Mouse (Mus musculus) forebrain, embryonic 15.5 days (tissue): ENCODE results near the gene Ubiad1. TPM values are rescaled to one million over a fixed set of nuclear protein-coding genes. Genes with fewer than 3 reads are reported as not detected.

Experiments used
- ATAC-seq: fragments of 200-750 bp; cut with Nextera tagmentation; replicated peaks from 2 replicates; pipeline ENCODE4 v1.8.0; 2017; ENCODE audit warnings: mild to moderate bottlenecking, moderate TSS enrichment, moderate library complexity
- H3K27ac ChIP-seq: fragments of 300-500 bp; sonication (generic); replicated peaks from 2 replicates; pipeline ENCODE4 v1.5.1; 2015; ENCODE audit warnings: mild to moderate bottlenecking, inconsistent platforms
- H3K27me3 ChIP-seq: fragments of 300-500 bp; sonication (generic); 2 replicates; pipeline ENCODE4 v1.6.1; 2015; ENCODE audit warnings: inconsistent platforms
- H3K36me3 ChIP-seq: fragments of 300-500 bp; sonication (generic); 2 replicates; pipeline ENCODE4 v1.6.1; 2015; ENCODE audit warnings: mild to moderate bottlenecking, inconsistent platforms
- H3K4me1 ChIP-seq: fragments of 300-500 bp; sonication (generic); 2 replicates; pipeline ENCODE4 v1.6.1; 2015; ENCODE audit warnings: inconsistent platforms
- H3K4me2 ChIP-seq: fragments of 300-500 bp; sonication (generic); replicated peaks from 2 replicates; pipeline ENCODE4 v1.6.1; 2015; ENCODE audit warnings: mild to moderate bottlenecking, inconsistent platforms
- H3K4me3 ChIP-seq: fragments of 300-500 bp; sonication (generic); 2 replicates; pipeline ENCODE4 v1.5.1; 2015; ENCODE audit warnings: mild to moderate bottlenecking, inconsistent platforms
- H3K9ac ChIP-seq: fragments of 300-500 bp; sonication (generic); replicated peaks from 2 replicates; pipeline ENCODE4 v1.6.1; 2015; ENCODE audit warnings: mild to moderate bottlenecking, inconsistent platforms
- H3K9me3 ChIP-seq: fragments of 300-500 bp; sonication (generic); 2 replicates; pipeline ENCODE4 v1.6.1; 2016; ENCODE audit warnings: inconsistent platforms
- WGBS: fragments of 180-500 bp; shearing (Covaris S2); methylation state at CpG from one replicate; pipeline ENCODE4 v1.1.7; 2015; ENCODE audit warnings: mixed read lengths; 5-methylcytosine and 5-hydroxymethylcytosine counted together
- polyA plus RNA-seq: library from polyadenylated mRNA; unstranded; fragments of >200 nt; fragmentation: Nextera tagmentation; extraction: Ambion mirVana; gene quantifications from 2 replicates; pipeline ENCODE4 v1.2.1, GENCODE M21; 2015

The Ubiad1 gene
- polyA plus RNA-seq, 1 experiment from 2014 or later: 18.4 TPM

DNA sequence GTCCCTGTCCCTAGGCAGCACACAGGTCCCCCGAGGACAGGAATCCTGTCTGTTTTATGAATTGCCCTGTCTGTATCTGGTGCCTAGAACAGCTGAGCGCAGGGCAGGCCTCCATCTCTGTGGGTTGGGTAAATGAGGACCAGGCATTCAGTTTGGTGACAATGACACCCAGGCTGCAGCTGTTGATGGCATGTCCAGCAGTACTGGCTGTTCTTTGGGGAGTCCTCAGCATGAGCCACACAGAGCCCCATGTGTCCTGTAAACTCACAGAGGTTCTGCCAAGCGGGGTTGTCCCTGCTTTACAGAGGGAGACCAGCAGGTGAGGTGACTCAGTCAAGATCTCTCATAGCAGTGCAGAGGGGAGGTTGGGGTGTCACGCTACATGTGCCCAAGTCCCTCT is 47.5 kb downstream of the Ubiad1 start:
- 0 out of 2 replicates have a peak, but pooled peaks cover 3% of the 10 kb centered on the region for H3K27me3 ChIP-seq
- ATAC-seq: no peak
- H3K36me3 ChIP-seq: no peaks in the 10 kb centered on the region
- no peak overlapping the region for H3K4me3 ChIP-seq
- no peak overlapping the region for H3K9ac ChIP-seq
- no peak overlapping the region for H3K4me2 ChIP-seq
- H3K27ac ChIP-seq: no peak overlapping the region
- WGBS: 90% methylated on average over 4 of the region's 4 CpGs
- H3K4me1 ChIP-seq: peaks cover 14% of the 10 kb centered on the region
- H3K9me3 ChIP-seq: no peaks in the 10 kb centered on the region

DNA sequence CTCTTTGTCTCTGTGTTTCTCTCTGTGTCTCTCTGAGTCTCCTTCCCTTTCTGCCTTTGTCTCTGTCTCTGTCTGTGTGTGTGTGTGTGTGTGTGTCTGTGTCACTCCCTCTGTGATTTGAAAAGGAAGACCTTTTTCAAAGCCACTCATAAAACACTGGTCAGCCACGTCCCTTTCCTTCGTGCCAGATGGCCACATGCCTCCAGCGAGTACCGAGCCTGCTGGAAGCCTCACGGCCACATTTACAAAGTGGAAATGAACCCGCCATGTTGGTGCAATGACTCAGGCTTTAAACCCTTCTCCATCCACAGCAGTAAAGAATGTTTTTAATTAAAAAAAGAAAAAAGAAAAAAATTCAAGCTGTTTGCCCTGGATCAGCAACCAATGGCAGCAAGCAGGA is 48.7 kb downstream of the Ubiad1 start:
- Histone ChIP-seq H3K9me3 (no peaks in the 10 kb centered on the region), H3K4me2 (no peak overlapping the region), H3K27ac (no peak overlapping the region), H3K4me1 (peaks cover 21% of the 10 kb centered on the region), H3K4me3 (no peak overlapping the region), H3K9ac (no peak overlapping the region), H3K27me3 (no peaks in the 10 kb centered on the region), H3K36me3 (no peaks in the 10 kb centered on the region)
- no peak for ATAC-seq
- 44% methylated on average over 6 of the region's 6 CpGs for WGBS

DNA sequence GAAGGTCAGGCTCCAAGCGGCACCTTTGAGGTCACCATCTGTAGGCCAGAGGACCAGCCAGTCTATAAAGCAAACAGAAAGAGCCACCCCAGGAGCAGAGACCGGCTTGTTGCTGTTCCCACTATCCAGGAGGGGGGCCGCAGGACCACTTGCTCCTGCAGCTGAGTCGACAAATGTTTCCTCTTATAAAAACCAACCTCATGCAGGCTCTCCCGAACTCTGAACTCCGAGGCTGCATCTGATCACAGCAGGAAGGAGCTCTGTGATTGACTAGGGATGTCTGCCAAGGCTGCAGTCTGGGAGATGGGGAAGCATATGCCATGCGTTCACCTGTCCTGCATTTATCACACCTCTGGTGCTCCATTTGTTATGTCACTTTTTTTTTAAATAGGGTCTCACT is 49.4 kb downstream of the Ubiad1 start:
- Histone ChIP-seq H3K4me2 (no peak overlapping the region), H3K27me3 (no peaks in the 10 kb centered on the region), H3K9me3 (no peaks in the 10 kb centered on the region), H3K4me3 (no peak overlapping the region), H3K36me3 (no peaks in the 10 kb centered on the region), H3K9ac (no peak overlapping the region), H3K27ac (no peak overlapping the region), H3K4me1 (peaks cover 21% of the 10 kb centered on the region)
- 66% methylated on average over 7 of the region's 7 CpGs for WGBS
- ATAC-seq: no peak

DNA sequence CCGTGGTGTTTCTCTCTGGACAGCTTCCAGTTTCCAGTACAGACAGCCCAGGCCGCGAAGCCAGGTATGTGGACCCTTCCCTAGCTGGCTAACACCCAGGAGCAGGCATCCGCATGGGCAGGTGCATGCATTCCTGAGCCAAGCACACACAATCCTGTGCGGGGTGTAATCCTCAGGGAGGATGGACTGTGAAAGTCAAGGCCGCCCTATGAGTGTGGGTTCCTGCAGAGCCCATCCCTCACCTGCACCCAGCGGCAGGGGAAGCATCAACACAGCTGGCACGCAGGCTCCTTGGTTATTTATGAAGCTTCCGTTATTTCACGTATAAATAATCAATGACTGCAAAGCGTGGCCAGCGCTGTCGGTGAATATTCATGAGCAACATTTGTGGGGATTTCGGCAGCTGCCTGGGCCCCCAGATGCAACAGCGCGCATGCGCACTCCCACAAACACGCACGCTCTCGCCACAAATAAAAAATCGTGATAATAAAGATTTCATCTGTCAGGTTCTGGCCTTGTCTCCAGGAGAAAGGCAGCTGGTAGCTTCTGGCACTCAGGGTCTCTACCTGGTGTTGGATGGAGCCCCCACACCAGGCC is 52.8 kb downstream of the Ubiad1 start:
- H3K27me3 ChIP-seq: no peaks in the 10 kb centered on the region
- no peaks in the 10 kb centered on the region for H3K9me3 ChIP-seq
- no peaks in the 10 kb centered on the region for H3K36me3 ChIP-seq
- H3K4me3 ChIP-seq: no peak overlapping the region
- 65% methylated on average over 21 of the region's 21 CpGs for WGBS
- peak overlapping the region; percentile 69 for H3K27ac ChIP-seq
- peak overlapping the region; percentile 22 for H3K4me2 ChIP-seq
- peaks cover 17% of the 10 kb centered on the region for H3K4me1 ChIP-seq
- H3K9ac ChIP-seq: no peak overlapping the region
- peak; percentile 50; the same call in 1 of the 2 replicates for ATAC-seq

DNA sequence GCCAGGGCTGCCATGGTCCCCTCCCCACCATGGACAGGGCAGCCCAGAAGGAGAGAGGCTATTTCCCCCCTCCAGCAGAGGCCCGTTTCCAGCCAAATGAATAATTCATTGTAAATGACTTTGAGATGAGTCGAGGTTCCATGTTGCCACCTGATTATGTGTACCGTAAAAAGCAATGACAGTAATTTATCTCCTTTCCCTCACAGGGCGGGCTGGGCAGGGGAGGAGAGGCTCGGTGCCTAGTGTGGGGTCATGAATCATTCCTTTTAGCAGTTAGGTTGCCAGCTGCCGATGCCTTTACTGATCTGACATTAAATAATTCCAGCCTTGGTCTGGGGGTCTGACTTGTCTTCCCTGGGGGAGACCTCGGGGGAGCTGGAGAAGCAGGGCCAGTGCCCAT is 54.9 kb downstream of the Ubiad1 start:
- ATAC-seq: no peak
- no peaks in the 10 kb centered on the region for H3K36me3 ChIP-seq
- H3K27me3 ChIP-seq: no peaks in the 10 kb centered on the region
- H3K9me3 ChIP-seq: no peaks in the 10 kb centered on the region
- no peak overlapping the region for H3K4me3 ChIP-seq
- H3K4me2 ChIP-seq: no peak overlapping the region
- H3K9ac ChIP-seq: no peak overlapping the region
- H3K27ac ChIP-seq: no peak overlapping the region
- peaks cover 25% of the 10 kb centered on the region for H3K4me1 ChIP-seq
- WGBS: 71% methylated on average over 7 of the region's 7 CpGs

DNA sequence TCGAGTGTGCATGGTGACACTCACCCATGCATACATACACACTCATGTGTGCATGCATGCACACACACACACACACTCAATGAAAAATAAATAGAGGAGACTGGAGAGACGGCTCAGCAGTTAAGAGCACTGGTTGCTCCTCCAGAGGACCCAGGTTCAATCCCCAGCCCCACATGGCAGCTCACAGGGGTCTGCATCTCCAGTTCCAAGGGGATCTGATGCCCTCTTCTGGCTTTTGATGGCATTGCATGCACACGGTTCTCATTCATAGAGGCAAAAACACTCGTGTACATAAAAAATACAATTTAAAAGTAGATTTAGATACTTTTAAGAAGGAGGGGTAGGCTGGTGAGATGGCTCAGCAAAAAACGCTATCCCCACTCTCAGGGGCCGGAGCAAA is 55.5 kb downstream of the Ubiad1 start:
- Histone ChIP-seq H3K4me2 (no peak overlapping the region), H3K36me3 (no peaks in the 10 kb centered on the region), H3K4me3 (no peak overlapping the region), H3K9me3 (no peaks in the 10 kb centered on the region), H3K27ac (no peak overlapping the region), H3K4me1 (peaks cover 31% of the 10 kb centered on the region), H3K9ac (no peak overlapping the region), H3K27me3 (no peaks in the 10 kb centered on the region)
- ATAC-seq: no peak
- 78% methylated on average over 6 of the region's 6 CpGs for WGBS

DNA sequence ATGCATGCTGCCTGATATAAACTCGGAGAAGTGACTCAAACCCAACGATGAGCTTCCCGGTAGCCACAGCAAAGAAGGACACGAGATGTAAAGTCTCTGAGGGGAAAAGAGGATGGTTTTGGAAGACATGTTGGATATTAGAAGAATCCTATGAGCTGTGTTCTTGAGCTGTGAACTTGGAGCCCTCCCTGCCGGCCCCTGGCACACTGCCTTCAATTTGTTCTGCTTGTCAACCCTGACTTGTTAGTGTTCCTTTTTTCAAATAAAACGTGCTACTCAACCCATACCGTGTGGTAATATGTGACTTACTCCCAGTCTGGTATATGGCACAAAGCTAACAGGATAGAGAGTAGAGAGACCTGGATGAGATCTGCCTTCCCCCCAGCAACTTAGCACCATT is 59.3 kb downstream of the Ubiad1 start:
- no peak overlapping the region for H3K4me2 ChIP-seq
- H3K27ac ChIP-seq: peak overlapping the region; percentile 80
- no peak overlapping the region for H3K9ac ChIP-seq
- no peaks in the 10 kb centered on the region for H3K27me3 ChIP-seq
- no peaks in the 10 kb centered on the region for H3K36me3 ChIP-seq
- peaks cover 32% of the 10 kb centered on the region for H3K4me1 ChIP-seq
- no peaks in the 10 kb centered on the region for H3K9me3 ChIP-seq
- 56% methylated on average over 7 of the region's 7 CpGs for WGBS
- no peak overlapping the region for H3K4me3 ChIP-seq
- ATAC-seq: no peak

Other genes starting within 250 kb of the Ubiad1 start
- gene Disp3, start 156.8 kb downstream of the Ubiad1 start, polyA plus RNA-seq: 11.5 and 14.4 TPM in 2 replicates
- 22.6 and 25.1 TPM in 2 replicates for gene Mtor, start 3.8 kb upstream of the Ubiad1 start, polyA plus RNA-seq
- gene Angptl7, start 55.7 kb upstream of the Ubiad1 start, polyA plus RNA-seq: 0.33 and 0.38 TPM in 2 replicates
- gene Exosc10, start 113.7 kb upstream of the Ubiad1 start, polyA plus RNA-seq: 93.1 and 97.5 TPM in 2 replicates
- 178 and 180 TPM in 2 replicates for gene Srm, start 146.7 kb upstream of the Ubiad1 start, polyA plus RNA-seq
- 0.68 and 1.1 TPM in 2 replicates for gene Masp2, start 157.8 kb upstream of the Ubiad1 start, polyA plus RNA-seq
- 272 and 274 TPM in 2 replicates for gene Tardbp, start 182.2 kb upstream of the Ubiad1 start, polyA plus RNA-seq
- gene Gm572, start 198.5 kb upstream of the Ubiad1 start, polyA plus RNA-seq: not detected in 2 replicates